Mouse (Mus musculus) liver, embryonic 14.5 days (tissue): ENCODE measurements around the gene Gm49322. TPM values are rescaled to one million over a fixed set of nuclear protein-coding genes. Genes with fewer than 3 reads are reported as not detected.

Experiments used
- ATAC-seq: fragments of 200-750 bp; cut with Nextera tagmentation; 2 replicates; pipeline ENCODE4 v1.8.0; 2017; ENCODE audit warnings: moderate number of reproducible peaks, mild to moderate bottlenecking, moderate library complexity; ENCODE audit not compliant: insufficient read depth
- DNase-seq, 3 experiments: peaks; one replicate each; pipeline ENCODE4 v3.0.0-alpha.2; 2012 to 2013; ENCODE audit warnings: low read depth in 3 of 3, low spot score in 3 of 3
- H3K27ac ChIP-seq: fragments of 300-500 bp; sonication (generic); 2 replicates; pipeline ENCODE4 v1.5.1; 2014; ENCODE audit warnings: moderate library complexity, mild to moderate bottlenecking, control low read depth, inconsistent platforms
- H3K27me3 ChIP-seq: fragments of 300-500 bp; sonication (generic); 2 replicates; pipeline ENCODE4 v1.6.1; 2014; ENCODE audit warnings: mild to moderate bottlenecking, low read length, moderate library complexity; ENCODE audit not compliant: control insufficient read depth, insufficient read depth
- H3K36me3 ChIP-seq: fragments of 300-500 bp; sonication (generic); replicated peaks from 2 replicates; pipeline ENCODE4 v1.6.1; 2014; ENCODE audit warnings: low read depth; ENCODE audit not compliant: control insufficient read depth, insufficient read depth
- H3K4me1 ChIP-seq, 2 experiments: fragments of 200-500 bp in 1 of 2; fragments of 300-500 bp in 1 of 2; sonication (generic) in 1 of 2; replicated peaks; 2 replicates each; pipeline ENCODE4 v1.6.1; 2012 to 2014; ENCODE audit warnings: antibody characterized with exemption in 1 of 2, inconsistent platforms in 1 of 2, low read length in 1 of 2; ENCODE audit not compliant: control insufficient read depth in 2 of 2, insufficient read depth in 2 of 2
- H3K4me2 ChIP-seq: fragments of 300-500 bp; sonication (generic); 2 replicates; pipeline ENCODE4 v1.6.1; 2014; ENCODE audit warnings: low read depth, mild to moderate bottlenecking, control low read depth, moderate library complexity
- H3K4me3 ChIP-seq, 2 experiments: fragments of 200-500 bp in 1 of 2; fragments of 300-500 bp in 1 of 2; sonication (generic) in 1 of 2; 2 replicates each; pipeline ENCODE4 v1.5.1; 2012 to 2014; ENCODE audit warnings: low read depth in 2 of 2, low read length in 2 of 2, mild to moderate bottlenecking in 2 of 2, control low read depth in 1 of 2, inconsistent platforms in 1 of 2, moderate library complexity in 1 of 2; ENCODE audit not compliant: insufficient read depth in 1 of 2
- H3K9ac ChIP-seq: fragments of 300-500 bp; sonication (generic); replicated peaks from 2 replicates; pipeline ENCODE4 v1.6.1; 2014; ENCODE audit warnings: mild to moderate bottlenecking, control low read depth, moderate library complexity
- H3K9me3 ChIP-seq: fragments of 300-500 bp; sonication (generic); 2 replicates; pipeline ENCODE4 v1.6.1; 2016; ENCODE audit warnings: low read length, mixed read lengths; ENCODE audit not compliant: control insufficient read depth
- CTCF ChIP-seq: IDR thresholded peaks from 2 replicates; pipeline ENCODE4 v1.5.1; 2016; ENCODE audit warnings: antibody characterized with exemption, low read depth, control low read depth
- EP300 ChIP-seq: IDR thresholded peaks from 2 replicates; pipeline ENCODE4 v1.6.1; 2016; ENCODE audit warnings: antibody characterized with exemption, low read depth
- WGBS: fragments of 180-500 bp; shearing (Covaris S2); extraction: QIAGEN DNeasy Blood & Tissue Kit; methylation state at CpG from one replicate; pipeline ENCODE4 v1.1.7; 2014; ENCODE audit not compliant: insufficient replicate concordance; 5-methylcytosine and 5-hydroxymethylcytosine counted together
- polyA plus RNA-seq, 2 experiments: library from polyadenylated mRNA; depleted of rRNA in 1 of 2; stranded (reverse) in 1 of 2; unstranded in 1 of 2; fragments of >200 nt; fragmentation: Nextera tagmentation in 1 of 2; extraction: Ambion mirVana in 1 of 2; gene quantifications; 2 replicates each; pipeline versions ENCODE4 v1.2.1 to v1.2.3; 2012 to 2014

The Gm49322 gene
- polyA plus RNA-seq, 2 experiments, result 0.19 to 1.2 TPM

DNA sequence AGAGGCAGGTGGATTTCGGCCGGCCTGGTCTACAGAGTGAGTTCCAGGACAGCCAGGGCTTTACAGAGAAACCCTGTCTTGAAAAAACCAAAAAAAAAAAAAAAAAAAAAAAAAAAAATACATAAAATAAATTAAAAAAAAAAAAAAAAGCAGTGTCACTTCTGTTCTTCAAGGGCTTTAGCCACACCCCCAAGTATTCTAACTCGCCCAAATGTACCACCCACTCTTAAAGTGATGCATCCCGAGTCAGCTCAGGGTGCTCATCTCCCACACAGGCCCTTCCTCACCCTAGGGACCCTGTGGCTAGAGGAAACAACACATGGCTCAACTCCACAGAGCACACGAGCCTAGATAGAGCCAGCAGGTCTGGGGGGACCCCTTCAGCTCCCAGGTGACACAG is 22.8 kb upstream of the Gm49322 start:
- Histone ChIP-seq H3K27ac (no peak overlapping the region), H3K4me3 (no peak overlapping the region), H3K9ac (no peak overlapping the region), H3K9me3 (no peaks in the 10 kb centered on the region), H3K36me3 (peaks cover 2% of the 10 kb centered on the region), H3K4me2 (no peak overlapping the region), H3K4me1 (peaks cover 8 to 23% of the 10 kb centered on the region in 2 experiments), H3K27me3 (no peaks in the 10 kb centered on the region)
- ATAC-seq (no peak), DNase-seq (no peak)
- WGBS, result 81% methylated on average over 5 of the region's 5 CpGs
- no peak for TF ChIP-seq CTCF
- TF ChIP-seq EP300, result no peak

DNA sequence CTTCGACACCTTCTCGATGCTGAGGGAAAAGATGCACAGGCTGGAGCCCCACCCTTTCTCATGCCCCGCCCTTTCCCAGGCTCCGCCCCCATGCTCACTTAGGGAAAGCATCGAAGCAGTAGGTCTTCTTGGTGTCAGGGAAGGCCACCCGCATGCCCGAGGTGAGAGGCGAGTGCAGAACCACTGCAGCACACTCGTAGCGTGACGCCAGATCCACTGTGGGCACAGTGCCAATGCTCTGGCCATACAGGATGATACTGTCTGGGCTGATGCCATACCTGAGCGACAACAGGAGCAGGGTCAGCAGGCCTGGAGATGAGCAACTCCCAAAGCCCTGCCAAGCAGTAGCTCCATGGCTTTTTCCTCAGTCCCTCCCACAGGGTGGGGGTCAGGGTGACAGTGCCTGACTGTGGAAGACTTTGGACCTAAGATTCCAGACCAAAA is 21.8 kb upstream of the Gm49322 start:
- no peak for DNase-seq
- no peak overlapping the region for H3K4me3 ChIP-seq
- H3K27me3 ChIP-seq, result no peaks in the 10 kb centered on the region
- H3K4me2 ChIP-seq, result no peak overlapping the region
- WGBS, result 55% methylated on average over 12 of the region's 12 CpGs
- H3K4me1 ChIP-seq, result peaks cover 10 to 24% of the 10 kb centered on the region in 2 experiments
- no peaks in the 10 kb centered on the region for H3K9me3 ChIP-seq
- H3K36me3 ChIP-seq, result peaks cover 2% of the 10 kb centered on the region
- TF ChIP-seq EP300 (no peak), CTCF (no peak)
- no peak overlapping the region for H3K9ac ChIP-seq
- no peak for ATAC-seq
- H3K27ac ChIP-seq, result no peak overlapping the region

- Histone ChIP-seq H3K9ac (no peak overlapping the region), H3K9me3 (no peaks in the 10 kb centered on the region), H3K4me3 (no peak overlapping the region), H3K36me3 (peaks cover 2% of the 10 kb centered on the region), H3K27ac (no peak overlapping the region), H3K27me3 (no peaks in the 10 kb centered on the region), H3K4me1 (peaks cover 9 to 19% of the 10 kb centered on the region in 2 experiments; a peak in 3 of 4 replicates), H3K4me2 (no peak overlapping the region)
- WGBS, result 70% methylated on average over 12 of the region's 12 CpGs
- TF ChIP-seq EP300, result no peak
- no peak for TF ChIP-seq CTCF
- DNase-seq, result no peak
- no peak for ATAC-seq
These were observed 20.9 kb upstream of the Gm49322 start for GRCm38 (mm10) chr10:80584642-80585552.

DNA sequence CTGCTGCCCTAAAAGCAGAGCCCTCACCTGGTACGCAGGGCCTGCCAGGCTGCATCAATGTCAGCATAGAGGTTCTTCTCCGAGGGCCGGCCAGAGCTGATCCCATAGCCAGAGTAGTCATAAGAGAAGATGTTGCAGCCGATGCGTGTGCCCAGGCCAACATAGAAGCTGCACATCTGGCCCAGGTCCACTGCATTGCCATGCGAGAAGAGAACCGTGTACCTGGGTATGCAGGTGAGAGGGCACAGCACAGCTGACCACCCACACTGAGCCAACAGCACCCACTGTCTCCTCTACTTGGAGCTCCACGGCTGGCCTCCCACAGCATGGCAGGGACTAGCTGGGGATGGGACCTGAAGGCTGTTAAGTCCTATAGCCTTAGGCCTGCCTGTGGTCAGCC is 20.2 kb upstream of the Gm49322 start:
- Histone ChIP-seq H3K4me2 (no peak overlapping the region), H3K9me3 (no peaks in the 10 kb centered on the region), H3K27ac (no peak overlapping the region), H3K27me3 (no peaks in the 10 kb centered on the region), H3K36me3 (peaks cover 2% of the 10 kb centered on the region), H3K4me3 (no peak overlapping the region), H3K4me1 (peaks cover 9 to 21% of the 10 kb centered on the region in 2 experiments), H3K9ac (no peak overlapping the region)
- TF ChIP-seq EP300 (no peak), CTCF (no peak)
- ATAC-seq (no peak), DNase-seq (no peak)
- 88% methylated on average over 8 of the region's 8 CpGs for WGBS

DNA sequence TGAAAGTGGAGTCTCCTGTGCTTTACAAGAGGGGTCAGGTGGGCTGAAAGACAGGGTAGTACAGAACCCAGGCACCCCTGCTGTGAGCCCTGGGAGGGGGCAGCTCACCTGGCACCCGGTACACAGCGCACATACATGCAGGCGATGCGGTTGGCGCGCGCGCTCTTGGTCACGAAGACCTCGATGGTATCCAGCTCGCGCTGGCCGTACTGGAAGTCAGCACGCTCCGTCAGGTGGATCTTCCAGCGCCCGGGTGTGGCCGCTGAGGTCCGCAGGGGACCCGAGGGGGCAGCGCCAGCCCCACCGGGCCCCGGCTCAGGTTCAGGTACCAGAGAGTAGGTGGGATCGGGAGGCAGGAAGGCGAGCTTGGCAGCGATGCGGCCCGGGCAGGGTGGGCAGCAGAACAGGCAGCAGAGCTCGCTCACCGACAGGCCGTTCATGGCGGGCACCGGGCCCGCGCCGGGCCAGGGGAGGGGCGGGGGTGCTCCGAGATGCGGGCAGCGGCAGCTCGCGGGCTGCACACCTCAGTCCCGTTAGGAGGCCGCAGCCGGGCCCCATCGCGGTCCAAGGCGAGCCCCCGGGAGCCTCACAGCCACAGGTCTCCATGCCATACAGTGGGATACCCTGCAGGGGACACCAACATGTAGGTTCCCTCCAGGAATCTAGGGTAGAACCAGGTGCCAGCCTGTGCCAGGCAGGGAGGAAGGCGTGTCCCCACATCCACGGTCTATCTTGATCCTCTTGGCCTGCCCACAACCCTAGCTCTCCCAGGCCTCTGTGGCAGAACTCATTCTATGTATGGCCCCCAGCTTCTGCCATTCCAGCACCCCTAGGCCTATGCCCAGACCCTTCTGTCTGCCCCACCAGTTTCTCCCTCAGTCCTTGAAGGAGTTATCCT is 19.2 kb upstream of the Gm49322 start:
- peaks cover 14 to 23% of the 10 kb centered on the region in 2 experiments for H3K4me1 ChIP-seq

More for the DNA sequence above, 19.2 kb upstream of the Gm49322 start:
- no peak overlapping the region for H3K27ac ChIP-seq
- H3K9me3 ChIP-seq, result no peaks in the 10 kb centered on the region
- no peak for DNase-seq
- WGBS, result 90% methylated on average over 44 of the region's 51 CpGs
- no peak overlapping the region for H3K4me2 ChIP-seq
- H3K4me3 ChIP-seq, result no peak overlapping the region
- TF ChIP-seq CTCF (no peak), EP300 (no peak)
- H3K27me3 ChIP-seq, result no peaks in the 10 kb centered on the region
- no peak for ATAC-seq
- peaks cover 2% of the 10 kb centered on the region for H3K36me3 ChIP-seq
- H3K9ac ChIP-seq, result no peak overlapping the region
